Mouse (Mus musculus) MEL (cell line): ENCODE results near the gene Cmas.

Experiments used
- MEF2A ChIP-seq: IDR thresholded peaks from 2 replicates; pipeline ENCODE4 v1.6.1; 2014; ENCODE audit warnings: low read depth, mild to moderate bottlenecking, inconsistent platforms, low read length, improper control_type of control experiment; ENCODE audit not compliant: poor library complexity, insufficient replicate concordance, severe bottlenecking; ENCODE audit errors: extremely low read depth
- RAD21 ChIP-seq: IDR thresholded peaks from 2 replicates; pipeline ENCODE4 v1.6.1; 2011; ENCODE audit warnings: mild to moderate bottlenecking, low read depth, low read length, improper control_type of control experiment
- SIN3A ChIP-seq: IDR thresholded peaks from 2 replicates; pipeline ENCODE4 v1.6.1; 2012; ENCODE audit warnings: low read length, improper control_type of control experiment, inconsistent platforms
- TCF12 ChIP-seq: IDR thresholded peaks from 2 replicates; pipeline ENCODE4 v1.6.1; 2014; ENCODE audit warnings: low read depth, mild to moderate bottlenecking, inconsistent platforms, low read length, improper control_type of control experiment, moderate library complexity

- no peak for TF ChIP-seq MEF2A
- no peak for TF ChIP-seq SIN3A
- TF ChIP-seq TCF12: no peak
- no peak for TF ChIP-seq RAD21
Observed at GRCm38 (mm10) chr6:142781286-142781685, 24.8 kb downstream of the Cmas start.
